Mouse (Mus musculus) hindbrain, embryonic 10.5 days (tissue): ENCODE measurements around the gene Gm49387. TPM values are rescaled to one million over a fixed set of nuclear protein-coding genes. Genes with fewer than 3 reads are reported as not detected.

ENCODE experiments used
- DNase-seq: peaks from one replicate; pipeline ENCODE4 v3.0.0-alpha.2; 2017; ENCODE audit warnings: low spot score
- H3K27ac ChIP-seq: fragments of 300-500 bp; sonication (generic); 2 replicates; pipeline ENCODE4 v1.5.1; 2016; ENCODE audit warnings: mild to moderate bottlenecking, moderate library complexity
- H3K27me3 ChIP-seq: fragments of 300-500 bp; sonication (generic); 2 replicates; pipeline ENCODE4 v1.6.1; 2016; ENCODE audit warnings: mild to moderate bottlenecking; ENCODE audit not compliant: poor library complexity, insufficient read depth, severe bottlenecking
- H3K36me3 ChIP-seq: fragments of 300-500 bp; sonication (generic); 2 replicates; pipeline ENCODE4 v1.6.1; 2016; ENCODE audit warnings: mild to moderate bottlenecking, moderate library complexity
- H3K4me1 ChIP-seq: fragments of 300-500 bp; sonication (generic); replicated peaks from 2 replicates; pipeline ENCODE4 v1.6.1; 2016; ENCODE audit warnings: mild to moderate bottlenecking
- H3K4me3 ChIP-seq: fragments of 300-500 bp; sonication (generic); 2 replicates; pipeline ENCODE4 v1.5.1; 2016; ENCODE audit warnings: mild to moderate bottlenecking, moderate library complexity
- H3K9me3 ChIP-seq: fragments of 300-500 bp; sonication (generic); 2 replicates; pipeline ENCODE4 v1.6.1; 2016; ENCODE audit warnings: mild to moderate bottlenecking, moderate library complexity
- whole genome bisulfite sequencing: fragments of 180-500 bp; shearing (Covaris S2); methylation state at CpG from one replicate; pipeline ENCODE4 v1.1.7; 2016; 5-methylcytosine and 5-hydroxymethylcytosine counted together
- polyA plus RNA-seq: library from polyadenylated mRNA; unstranded; fragments of >200 nt; fragmentation: Nextera tagmentation; extraction: Ambion mirVana; gene quantifications from 2 replicates; pipeline ENCODE4 v1.2.1, GENCODE M21; 2016

Gene Gm49387
- polyA plus RNA-seq, 1 experiment from 2014 or later: 0.95 TPM

DNA sequence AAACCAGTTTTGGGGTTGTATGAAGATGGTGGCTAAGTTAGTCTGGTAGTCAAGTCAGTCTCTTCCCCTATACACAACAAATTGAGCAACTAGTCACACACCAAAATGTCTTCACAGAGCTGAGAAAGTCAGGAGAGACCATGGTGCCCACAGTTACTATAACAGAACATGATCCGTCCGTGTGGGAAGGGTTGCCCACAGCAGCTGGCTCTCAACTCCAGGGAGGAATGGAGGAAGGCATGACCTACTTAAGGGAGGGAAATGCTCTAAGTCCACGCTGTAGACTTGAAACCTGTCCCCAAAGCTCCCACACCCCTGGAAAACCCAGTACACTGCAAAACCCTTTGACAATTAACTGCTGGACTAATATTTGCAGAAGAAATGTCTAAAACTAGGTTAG, 130.4 kb downstream of the Gm49387 start:
- WGBS: 95% methylated on average over 3 of the region's 3 CpGs
- Histone ChIP-seq H3K4me3 (no peak overlapping the region), H3K9me3 (peaks cover 8% of the 10 kb centered on the region), H3K4me1 (no peaks in the 10 kb centered on the region), H3K36me3 (peaks cover 66% of the 10 kb centered on the region), H3K27ac (no peak overlapping the region), H3K27me3 (no peaks in the 10 kb centered on the region)
- no peak for DNase-seq

- Histone ChIP-seq H3K27me3 (no peaks in the 10 kb centered on the region), H3K9me3 (peaks cover 8% of the 10 kb centered on the region), H3K27ac (no peak overlapping the region), H3K4me1 (no peaks in the 10 kb centered on the region), H3K4me3 (no peak overlapping the region), H3K36me3 (peaks cover 70% of the 10 kb centered on the region)
- no peak for DNase-seq
- 98% methylated on average over 2 of the region's 2 CpGs for WGBS
Measured at GRCm38 (mm10) chr14:31509911-31510310, 130.8 kb downstream of the Gm49387 start.

GRCm38 (mm10) chr14:31506456-31506855, 134.2 kb downstream of the Gm49387 start:
- WGBS: 98% methylated on average over 6 of the region's 6 CpGs
- H3K27me3 ChIP-seq: no peaks in the 10 kb centered on the region
- H3K27ac ChIP-seq: no peak overlapping the region
- H3K9me3 ChIP-seq: no peaks in the 10 kb centered on the region
- H3K4me3 ChIP-seq: no peak overlapping the region
- peaks cover 96% of the 10 kb centered on the region for H3K36me3 ChIP-seq
- H3K4me1 ChIP-seq: no peaks in the 10 kb centered on the region
- no peak for DNase-seq

DNA sequence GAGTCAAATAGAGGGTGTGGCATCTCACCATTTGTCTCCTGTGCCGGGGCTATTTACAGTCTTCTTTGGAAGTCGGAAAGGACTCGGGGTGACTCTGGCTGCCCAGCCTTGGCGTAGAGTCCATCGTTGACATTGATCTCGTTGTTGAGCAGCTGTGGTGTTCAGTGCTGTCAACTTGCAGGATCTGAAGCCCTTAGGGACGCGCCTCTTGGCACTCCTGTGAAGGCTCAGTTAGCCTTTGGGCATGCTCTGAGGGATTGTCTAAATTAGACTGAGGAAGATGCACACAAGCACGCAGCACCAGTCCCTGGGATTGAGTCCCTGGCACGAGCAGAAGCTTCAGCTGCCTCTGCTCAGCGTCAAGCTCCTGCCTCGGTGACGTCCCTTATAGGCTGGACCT, 137.3 kb downstream of the Gm49387 start:
- Histone ChIP-seq H3K27me3 (no peaks in the 10 kb centered on the region), H3K4me3 (no peak overlapping the region), H3K4me1 (no peaks in the 10 kb centered on the region), H3K27ac (no peak overlapping the region), H3K36me3 (peaks cover 100% of the 10 kb centered on the region), H3K9me3 (no peaks in the 10 kb centered on the region)
- WGBS: 93% methylated on average over 13 of the region's 13 CpGs
- no peak for DNase-seq

Other genes starting within 250 kb of the Gm49387 start
- 19.3 and 23.7 TPM in 2 replicates for gene Sh3bp5, start 204.8 kb downstream of the Gm49387 start, polyA plus RNA-seq
- gene Eaf1, start 146.5 kb downstream of the Gm49387 start, polyA plus RNA-seq: 19.3 and 25.1 TPM in 2 replicates
- gene Mettl6, start 145.8 kb downstream of the Gm49387 start, polyA plus RNA-seq: 62.3 and 80.7 TPM in 2 replicates
- 0.05 TPM in 1 of 2 replicates, not detected in the other for gene Colq, start 49.5 kb downstream of the Gm49387 start, polyA plus RNA-seq
- gene Btd, start 150 bp upstream of the Gm49387 start, polyA plus RNA-seq: 14.0 and 14.3 TPM in 2 replicates
- 8.2 and 8.8 TPM in 2 replicates for gene Hacl1, start 408 bp upstream of the Gm49387 start, polyA plus RNA-seq
- gene Ankrd28, start 189.8 kb upstream of the Gm49387 start, polyA plus RNA-seq: 7.7 and 9.1 TPM in 2 replicates